Mouse (Mus musculus): ENCODE results near the gene Fam102b. TPM values are rescaled to one million over a fixed set of nuclear protein-coding genes. Genes with fewer than 3 reads are reported as not detected.

Fam102b gene
- total RNA-seq, 2 experiments from 2014 or later: 33.5 to 44.5 TPM

DNA sequence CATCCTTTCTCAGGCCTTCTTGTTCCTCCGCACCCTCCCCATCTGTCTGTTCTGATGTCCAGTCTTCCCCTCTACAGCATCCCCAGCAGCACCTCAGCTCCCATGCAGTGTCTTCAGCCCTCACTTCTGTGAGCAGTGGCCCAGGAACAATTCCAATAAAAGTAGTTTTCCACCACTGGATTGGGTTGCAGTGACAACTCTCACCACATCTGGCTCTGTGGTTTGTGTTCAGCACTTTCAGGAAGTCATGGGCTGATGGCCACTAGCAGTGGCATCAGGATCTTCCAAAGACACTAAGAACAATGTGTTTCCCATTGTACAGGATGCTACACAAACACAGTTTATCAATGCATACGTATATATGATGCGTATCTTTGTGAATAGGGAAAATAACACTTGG is 61.4 kb downstream of the Fam102b start:
- DNase-seq (ENCODE audit: low spot score in 2 of 2): no peak
- intact Hi-C loops (cut with DNase I): no loop called here

- no peak for DNase-seq (ENCODE audit: low spot score in 2 of 2)
Measured at GRCm38 (mm10) chr3:108964361-108965044, 62.9 kb downstream of the Fam102b start.

DNA sequence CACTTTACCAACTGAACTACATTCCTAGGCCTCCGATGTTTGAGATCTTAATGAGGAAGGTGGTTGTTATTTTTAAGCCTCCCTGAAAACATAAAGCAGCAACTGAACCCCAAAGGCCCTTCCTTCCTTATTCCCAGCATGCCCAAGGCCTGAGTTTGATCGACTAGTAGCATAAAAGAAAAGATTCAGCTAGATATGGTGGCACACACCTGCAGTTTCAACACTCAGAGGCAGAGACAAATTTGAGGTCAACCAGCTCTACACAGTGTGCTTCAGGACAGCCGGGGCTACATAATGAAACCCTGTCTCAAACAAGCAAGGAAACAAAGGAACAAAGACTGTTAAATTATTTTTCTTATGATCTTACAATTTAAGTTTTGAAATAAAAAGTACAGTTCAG is 63.6 kb downstream of the Fam102b start:
- DNase-seq (ENCODE audit: low spot score in 2 of 2): no peak
- intact Hi-C loops (cut with DNase I): loop anchor here (5.0 kb wide), 2 partner anchors 51 to 99 kb away; partner anchors contain the start of gene Prpf38b

More at GRCm38 (mm10) chr3:108964361-108965044, 62.9 kb downstream of the Fam102b start:
- intact Hi-C loops (cut with DNase I): loop anchor here (5.0 kb wide), 2 partner anchors 52 to 98 kb away; partner anchors contain the start of gene Prpf38b

- peak in 1 of 2 experiments; percentile 58 for DNase-seq (ENCODE audit: low spot score in 2 of 2)
- intact Hi-C loops (cut with DNase I): loop anchor here (5.0 kb wide), 2 partner anchors 51 to 99 kb away; partner anchors contain the start of gene Prpf38b
Measured at GRCm38 (mm10) chr3:108963278-108963677, 64.1 kb downstream of the Fam102b start.

GRCm38 (mm10) chr3:108961655-108962054 is 65.8 kb downstream of the Fam102b start:
- intact Hi-C loops (cut with DNase I): loop anchor here (5.0 kb wide), 2 partner anchors 49 to 101 kb away; partner anchors contain the start of gene Prpf38b
- DNase-seq (ENCODE audit: low spot score in 2 of 2): no peak

GRCm38 (mm10) chr3:108961226-108961625 is 66.2 kb downstream of the Fam102b start:
- DNase-seq (ENCODE audit: low spot score in 2 of 2): no peak
- intact Hi-C loops (cut with DNase I): loop anchor here (5.0 kb wide), 2 partner anchors 49 to 101 kb away; partner anchors contain the start of gene Prpf38b

GRCm38 (mm10) chr3:108959680-108960295 is 67.6 kb downstream of the Fam102b start:
- no peak for DNase-seq (ENCODE audit: low spot score in 2 of 2)
- intact Hi-C loops (cut with DNase I): loop anchor here (5.0 kb wide), 2 partner anchors 47 to 103 kb away; partner anchors contain the start of gene Prpf38b

GRCm38 (mm10) chr3:108957976-108958375 is 69.4 kb downstream of the Fam102b start:
- no peak for DNase-seq (ENCODE audit: low spot score in 2 of 2)
- intact Hi-C loops (cut with DNase I): no loop called here

GRCm38 (mm10) chr3:108940996-108941395 is 86.4 kb downstream of the Fam102b start:
- no peak for DNase-seq (ENCODE audit: low spot score in 2 of 2)
- intact Hi-C loops (cut with DNase I): no loop called here

- intact Hi-C loops (cut with DNase I): no loop called here
- DNase-seq (ENCODE audit: low spot score in 2 of 2): no peak
Measured at GRCm38 (mm10) chr3:108940001-108940633, 87.3 kb downstream of the Fam102b start, which contains the start of gene Gm9857. Gene Gm9857, minus strand, starts transcription at chr3:108940445.

DNA sequence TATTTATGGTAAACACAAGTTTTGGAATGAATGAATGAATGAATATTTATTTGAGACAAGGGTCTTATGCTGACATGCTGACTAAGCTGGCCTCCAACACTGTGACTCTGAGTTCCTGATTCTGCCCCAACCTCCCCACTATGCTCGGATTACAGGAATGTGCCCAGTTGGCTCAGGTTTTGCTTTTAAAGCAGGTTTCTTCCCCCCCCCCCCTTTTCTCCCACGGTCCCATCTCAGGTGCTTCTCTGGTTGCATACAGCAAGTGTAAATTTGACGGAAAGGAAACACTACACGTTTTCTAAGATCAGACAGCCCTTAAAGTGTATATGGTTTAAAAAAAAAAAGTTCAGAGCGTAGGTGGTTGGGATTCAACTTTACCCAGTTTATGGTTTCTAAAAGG is 87.8 kb downstream of the Fam102b start, which contains the start of gene Henmt1:
Gene Henmt1 (plus strand): TSS at position 301 of the 400 bp plus-strand sequence.
- DNase-seq (ENCODE audit: low spot score in 2 of 2): no peak
- intact Hi-C loops (cut with DNase I): no loop called here

- intact Hi-C loops (cut with DNase I): no loop called here
- no peak for DNase-seq (ENCODE audit: low spot score in 2 of 2)
Measured at GRCm38 (mm10) chr3:108938691-108939090, 88.7 kb downstream of the Fam102b start.

DNA sequence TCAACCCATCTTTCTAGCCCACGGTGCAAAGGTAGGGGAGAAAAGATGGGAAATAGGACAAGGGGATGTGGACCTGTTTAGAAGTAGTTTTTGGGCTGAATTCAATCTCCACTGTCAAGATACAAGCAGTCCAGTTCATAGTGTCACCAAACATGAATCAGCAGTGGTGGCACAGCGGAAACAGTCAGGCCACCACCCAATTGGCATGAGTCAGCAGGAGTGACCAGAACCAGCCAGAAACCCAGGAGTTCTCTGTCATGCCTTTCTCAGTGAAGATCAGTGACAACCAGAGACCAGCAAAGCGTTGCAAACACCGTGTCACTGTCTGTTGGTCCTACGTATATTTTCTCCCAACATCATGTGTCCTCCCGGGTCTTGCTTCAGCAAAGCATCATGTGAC is 93.8 kb downstream of the Fam102b start:
- no peak for DNase-seq (ENCODE audit: low spot score in 2 of 2)
- intact Hi-C loops (cut with DNase I): no loop called here

- no peak for DNase-seq (ENCODE audit: low spot score in 2 of 2)
- intact Hi-C loops (cut with DNase I): no loop called here
Measured at GRCm38 (mm10) chr3:108926308-108926707, 101.1 kb downstream of the Fam102b start.

- intact Hi-C loops (cut with DNase I): no loop called here
- DNase-seq (ENCODE audit: low spot score in 2 of 2): no peak
Measured at GRCm38 (mm10) chr3:108925677-108926076, 101.7 kb downstream of the Fam102b start.

DNA sequence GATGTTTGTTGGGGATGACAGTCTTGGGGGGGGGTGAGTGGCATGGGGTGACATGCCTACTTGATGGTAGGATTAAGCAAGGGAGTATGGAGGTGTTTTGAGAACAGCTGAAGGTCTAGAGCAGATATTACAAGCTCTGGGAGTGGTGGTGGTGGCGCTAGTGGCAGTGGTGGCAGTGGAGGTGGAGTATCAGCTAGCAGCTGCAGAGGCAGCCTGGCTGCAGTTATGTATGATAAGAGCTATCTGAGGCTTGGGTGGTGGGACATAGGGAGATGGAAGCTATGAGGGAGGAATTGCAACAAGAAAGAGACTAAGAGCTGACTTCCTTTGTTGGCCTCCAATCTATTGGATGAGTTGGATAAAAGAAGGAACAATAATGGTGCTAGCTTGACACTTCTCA is 105.6 kb downstream of the Fam102b start:
- intact Hi-C loops (cut with DNase I): no loop called here
- no peak for DNase-seq (ENCODE audit: low spot score in 2 of 2)
